Mouse (Mus musculus) G1E-ER4 (cell line): ENCODE data around the gene Adcy4. TPM values are rescaled to one million over a fixed set of nuclear protein-coding genes. Genes with fewer than 3 reads are reported as not detected.

Experiments
- GATA1 ChIP-seq: IDR thresholded peaks from one replicate; pipeline ENCODE4 v1.8.0; 2012; ENCODE audit warnings: low read length, inconsistent platforms
- polyA plus RNA-seq: library from polyadenylated mRNA; stranded (reverse); fragments of >175 nt; gene quantifications from 2 replicates; pipeline ENCODE4 v1.2.3, GENCODE M21; 2012

Gene Adcy4
- polyA plus RNA-seq: 0.01 and 0.06 TPM in 2 replicates

DNA sequence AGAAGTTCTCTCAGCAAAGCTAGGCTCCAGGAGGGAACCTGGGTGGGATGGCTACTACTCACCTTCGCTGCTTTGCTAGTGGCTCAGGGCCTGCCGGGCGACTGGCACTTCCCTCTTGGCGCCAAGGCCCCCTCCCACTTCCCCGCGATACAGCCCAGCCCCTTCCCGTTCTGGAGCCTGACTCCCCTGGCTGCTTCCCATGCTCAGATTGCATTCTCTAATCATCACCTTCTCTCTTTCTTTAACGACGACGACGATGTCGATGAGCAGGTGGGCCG is at the start of gene Adcy4:
Gene Adcy4 (minus strand): TSS at position 138 of the 278 bp plus-strand sequence.
- TF ChIP-seq GATA1: no peak

DNA sequence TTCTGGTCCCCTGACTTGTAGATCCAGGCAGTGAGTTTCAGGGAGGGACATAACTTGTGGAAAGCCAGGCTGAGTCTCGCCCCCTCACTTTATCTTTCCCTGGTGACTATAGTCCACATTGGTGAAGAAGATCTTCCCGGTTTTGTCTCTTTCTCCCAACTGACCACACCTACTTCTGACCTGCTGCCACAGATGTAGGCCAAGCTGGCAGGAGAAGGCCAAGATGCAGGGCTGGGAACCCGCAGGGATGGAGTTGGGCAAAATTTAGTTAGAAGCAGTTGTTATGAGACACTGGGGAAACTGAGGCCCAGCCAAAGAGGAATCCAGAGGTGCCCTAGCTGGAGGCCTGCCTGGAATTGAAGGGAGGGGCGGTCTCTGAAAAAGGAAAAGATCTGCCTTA is 49.2 kb upstream of the Adcy4 start:
- no peak for TF ChIP-seq GATA1

DNA sequence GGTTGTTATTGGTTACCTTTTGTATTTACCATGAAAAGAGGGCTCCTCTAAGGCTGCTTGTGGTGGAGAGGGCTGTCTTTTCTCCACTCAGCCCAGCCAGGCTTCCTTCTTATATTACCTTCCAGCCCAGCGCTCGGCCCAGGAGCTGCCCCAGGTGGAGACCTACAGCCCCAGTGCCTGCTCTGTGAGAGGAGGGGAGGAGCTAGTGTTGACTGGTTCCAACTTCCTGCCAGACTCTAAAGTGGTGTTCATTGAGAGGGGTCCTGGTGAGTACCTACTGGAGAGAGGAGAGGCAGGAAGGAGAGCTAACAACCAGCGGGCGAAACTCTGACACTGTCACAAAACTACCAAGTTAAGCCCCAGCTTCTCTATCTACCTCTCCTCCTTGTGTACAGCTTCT is 46.4 kb upstream of the Adcy4 start:
- TF ChIP-seq GATA1: no peak

DNA sequence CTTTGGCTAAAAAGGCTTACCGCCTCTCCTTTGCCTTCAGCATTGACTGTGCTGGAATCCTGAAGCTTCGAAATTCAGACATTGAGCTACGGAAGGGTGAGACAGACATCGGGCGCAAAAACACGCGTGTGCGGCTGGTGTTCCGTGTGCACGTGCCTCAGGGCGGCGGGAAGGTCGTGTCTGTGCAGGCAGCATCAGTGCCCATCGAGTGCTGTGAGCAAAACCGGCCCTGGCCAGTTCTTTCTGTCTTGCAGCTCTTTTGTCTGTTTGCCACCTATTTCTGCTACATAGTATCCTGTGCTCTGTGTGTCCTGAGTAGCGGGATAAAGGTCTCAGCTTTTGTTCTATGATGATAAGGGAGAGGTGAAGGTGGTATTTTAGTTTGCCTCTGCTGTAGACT is 46.0 kb upstream of the Adcy4 start:
- TF ChIP-seq GATA1: no peak

DNA sequence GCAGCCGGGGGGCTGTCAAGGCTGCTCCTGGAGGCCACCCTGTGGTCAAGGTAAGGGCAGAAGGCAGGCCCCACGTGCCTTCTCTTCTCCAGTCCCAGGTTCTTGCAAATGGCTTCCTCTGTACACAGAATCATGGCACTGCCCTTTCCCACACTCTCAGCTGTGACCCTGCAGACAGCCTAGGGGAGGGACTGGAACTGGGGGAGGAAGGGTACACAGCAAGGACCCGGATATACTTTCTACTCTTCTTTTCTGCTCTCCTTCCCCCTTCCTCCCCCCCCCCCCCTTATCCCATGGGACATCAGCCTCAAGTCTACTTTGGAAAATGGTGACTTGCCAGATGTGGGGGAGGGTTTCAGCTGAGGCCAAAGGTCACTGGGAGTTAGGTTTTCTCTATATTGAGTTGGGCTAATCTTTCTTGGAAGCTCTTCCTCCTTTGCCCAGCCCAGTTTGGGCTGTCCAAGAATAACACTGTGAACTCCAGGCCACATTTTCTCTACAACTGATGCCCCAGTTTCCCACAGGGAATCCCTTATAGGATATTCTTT is 44.9 kb upstream of the Adcy4 start:
- TF ChIP-seq GATA1: no peak

DNA sequence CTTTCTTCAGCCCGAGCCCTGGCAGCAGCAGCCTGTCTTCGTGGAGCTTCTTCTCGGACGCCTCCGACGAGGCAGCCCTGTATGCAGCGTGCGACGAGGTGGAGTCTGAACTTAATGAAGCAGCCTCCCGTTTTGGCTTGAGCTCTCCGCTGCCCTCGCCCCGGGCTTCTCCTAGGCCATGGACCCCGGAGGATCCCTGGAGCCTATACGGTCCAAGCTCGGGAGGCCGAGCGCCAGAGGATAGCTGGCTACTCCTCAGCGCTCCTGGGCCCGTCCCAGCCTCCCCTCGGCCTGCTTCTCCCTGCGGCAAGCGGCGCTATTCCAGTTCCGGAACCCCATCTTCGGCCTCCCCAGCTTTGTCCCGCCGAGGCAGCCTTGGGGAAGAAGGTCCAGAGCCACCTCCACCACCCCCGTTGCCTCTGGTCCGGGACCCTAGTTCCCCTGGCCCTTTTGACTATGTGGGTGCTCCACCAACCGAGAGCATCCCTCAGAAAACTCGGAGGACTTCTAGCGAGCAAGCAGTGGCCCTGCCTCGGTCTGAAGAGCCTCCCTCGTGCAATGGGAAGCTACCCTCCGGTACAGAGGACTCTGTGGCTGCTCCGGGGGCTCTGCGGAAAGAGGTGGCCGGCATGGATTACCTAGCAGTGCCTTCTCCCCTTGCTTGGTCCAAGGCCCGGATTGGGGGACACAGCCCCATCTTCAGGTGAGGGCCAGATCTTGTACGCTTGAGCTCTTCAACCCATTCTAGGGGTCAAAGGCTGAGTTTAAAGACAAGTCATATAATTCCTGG is 42.9 kb upstream of the Adcy4 start:
- TF ChIP-seq GATA1: no peak

DNA sequence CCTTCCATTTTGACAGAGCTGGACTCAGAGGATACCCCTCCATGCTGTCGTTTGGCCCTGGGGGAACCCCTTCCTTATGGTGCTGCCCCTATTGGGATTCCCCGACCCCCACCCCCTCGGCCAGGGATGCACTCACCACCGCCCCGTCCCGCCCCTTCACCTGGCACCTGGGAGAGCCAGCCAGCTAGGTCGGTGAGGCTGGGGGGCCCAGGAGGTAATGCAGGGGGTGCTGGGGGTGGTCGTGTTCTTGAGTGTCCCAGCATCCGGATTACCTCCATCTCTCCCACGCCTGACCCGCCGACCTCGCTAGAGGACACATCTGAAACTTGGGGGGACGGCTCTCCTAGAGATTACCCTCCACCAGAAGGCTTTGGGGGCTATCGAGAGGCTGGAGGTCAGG is 42.2 kb upstream of the Adcy4 start:
- no peak for TF ChIP-seq GATA1

DNA sequence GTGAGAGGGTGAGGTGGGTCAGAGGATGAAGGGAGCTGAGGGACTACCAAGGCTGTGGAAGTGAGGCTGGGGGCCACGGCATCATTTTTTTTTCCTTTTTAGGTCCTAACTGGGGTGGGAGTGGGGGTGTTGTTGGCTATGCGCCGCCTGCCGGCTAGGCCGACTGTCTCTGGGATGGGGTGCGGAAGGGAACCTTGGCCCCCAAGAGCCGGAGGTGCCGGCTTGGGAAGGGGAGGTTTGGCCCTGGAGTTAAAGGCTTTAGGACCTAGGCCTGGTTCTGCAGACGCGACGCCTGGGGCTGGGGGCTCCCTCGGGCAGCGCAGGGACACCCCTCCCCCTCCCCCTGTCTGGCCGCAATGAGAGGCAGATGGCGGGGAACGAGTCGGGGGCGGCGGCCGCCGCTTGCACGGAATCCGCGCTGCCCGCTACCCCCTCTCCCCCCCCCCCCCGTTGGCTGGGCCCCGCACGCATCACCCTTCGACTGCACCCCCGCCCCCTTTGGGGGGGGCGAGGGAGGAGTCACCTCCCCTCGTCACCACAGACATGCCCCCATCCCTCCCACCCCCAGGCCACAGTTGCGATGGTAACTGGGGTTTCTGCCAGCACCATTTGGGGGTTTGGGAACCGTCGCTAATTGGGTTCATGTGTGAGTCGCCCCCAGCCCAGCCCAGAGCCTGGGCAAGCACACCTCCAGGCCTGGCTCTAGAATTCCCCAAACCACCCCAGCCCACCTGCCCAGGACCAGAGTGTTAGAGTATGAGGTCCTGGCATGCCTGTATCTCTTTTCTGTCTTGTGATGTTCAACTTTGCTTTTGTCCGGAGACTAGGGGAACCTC is 41.5 kb upstream of the Adcy4 start:
- TF ChIP-seq GATA1: no peak

DNA sequence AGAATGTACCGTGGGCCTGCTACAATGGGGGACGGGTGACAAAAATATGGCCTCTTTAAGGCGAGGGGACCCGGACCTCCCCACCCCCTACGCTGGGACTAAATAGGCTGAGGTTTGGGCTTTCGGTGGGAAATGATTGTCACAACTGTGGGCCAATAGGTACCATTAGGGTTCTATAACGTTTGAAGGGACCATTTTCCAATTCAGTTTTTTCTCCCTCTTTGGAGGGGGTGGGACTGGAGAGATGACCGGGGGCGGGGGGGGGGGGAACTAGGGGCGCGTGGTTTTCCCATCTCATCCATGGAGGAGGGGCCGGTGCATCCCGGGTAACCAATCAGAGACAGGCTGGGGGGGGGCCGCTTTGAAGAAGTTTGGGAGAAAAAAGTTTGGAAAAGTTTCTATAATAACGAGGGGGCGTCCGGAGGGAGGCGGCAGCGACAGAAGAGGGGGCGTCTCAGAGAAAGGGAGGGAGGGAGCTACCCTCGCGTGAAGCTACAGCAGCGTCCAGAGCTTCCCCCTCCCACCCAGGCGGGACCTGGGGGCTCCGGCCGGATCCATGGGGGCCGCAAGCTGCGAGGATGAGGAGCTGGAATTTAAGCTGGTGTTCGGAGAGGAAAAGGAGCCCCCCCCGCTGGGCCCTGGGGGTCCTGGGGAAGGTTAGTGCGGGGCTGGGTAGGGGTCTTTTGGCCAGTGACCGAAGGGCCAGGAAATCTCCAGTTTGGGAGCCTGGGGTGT is 40.8 kb upstream of the Adcy4 start:
- TF ChIP-seq GATA1: no peak

DNA sequence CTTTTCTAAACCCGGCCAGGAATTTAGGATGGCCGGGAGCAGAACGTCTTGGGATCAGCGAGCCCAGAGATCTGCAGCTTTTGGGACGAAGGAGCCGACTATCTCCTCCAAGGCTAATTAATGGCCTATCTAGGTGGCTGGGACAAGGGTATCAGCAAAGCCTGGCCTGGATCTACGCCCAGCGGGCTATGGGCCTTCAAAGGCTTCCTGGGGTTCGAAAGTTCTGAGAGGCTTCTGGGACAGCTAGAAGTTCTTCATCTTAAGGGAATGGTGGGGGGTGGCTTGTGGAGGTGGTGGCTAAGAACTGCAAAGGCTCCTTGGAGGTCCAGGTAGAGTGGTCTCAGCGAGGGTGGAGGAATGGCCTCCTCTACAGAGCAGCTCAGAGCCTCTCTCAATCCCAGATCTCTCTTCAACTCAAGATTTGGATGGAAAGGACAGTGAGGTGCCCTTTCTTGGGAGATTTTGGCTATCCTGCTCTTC is 40.1 kb upstream of the Adcy4 start:
- TF ChIP-seq GATA1: no peak

DNA sequence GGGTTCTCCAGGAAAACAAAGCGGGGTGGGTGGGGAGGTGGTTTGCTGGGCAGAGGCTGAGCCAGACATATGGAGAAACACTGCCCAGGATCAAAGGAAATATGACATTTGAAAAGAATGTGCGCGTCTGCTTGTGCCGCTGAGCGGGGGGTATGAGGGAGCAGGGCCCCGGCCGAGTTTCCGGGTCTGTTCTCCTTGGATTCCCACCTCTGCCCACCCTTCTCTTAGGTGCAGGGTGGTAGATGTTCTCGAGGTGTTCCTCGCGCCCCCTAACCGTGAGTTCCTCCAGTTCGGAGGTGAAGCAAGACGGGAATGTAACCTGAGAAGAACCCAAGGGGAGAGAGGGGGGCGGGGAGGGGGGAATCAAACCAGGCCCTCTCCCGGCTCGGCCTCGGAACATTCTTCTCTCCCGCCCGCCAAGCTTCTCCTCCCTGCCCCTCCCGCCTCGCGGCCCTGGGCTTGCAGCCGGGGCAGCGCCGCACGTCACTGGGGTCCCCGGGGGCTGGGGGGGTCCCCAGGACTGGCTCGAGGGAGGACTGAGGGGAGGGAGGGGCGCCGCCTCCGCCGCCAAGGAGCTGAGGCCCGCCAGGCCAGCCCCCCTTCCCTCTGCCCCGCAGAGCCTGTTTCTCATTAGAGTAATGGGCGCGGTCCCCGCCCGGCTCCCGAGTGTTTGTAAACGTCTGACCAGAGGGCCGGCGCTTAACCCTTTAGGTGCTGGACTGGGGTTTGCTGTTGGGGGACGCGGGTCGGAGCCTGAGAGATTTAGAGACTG is 39.3 kb upstream of the Adcy4 start, which contains the start of gene Nfatc4:
Gene Nfatc4 (plus strand): TSS at position 154 of the 772 bp plus-strand sequence.
- TF ChIP-seq GATA1: no peak

DNA sequence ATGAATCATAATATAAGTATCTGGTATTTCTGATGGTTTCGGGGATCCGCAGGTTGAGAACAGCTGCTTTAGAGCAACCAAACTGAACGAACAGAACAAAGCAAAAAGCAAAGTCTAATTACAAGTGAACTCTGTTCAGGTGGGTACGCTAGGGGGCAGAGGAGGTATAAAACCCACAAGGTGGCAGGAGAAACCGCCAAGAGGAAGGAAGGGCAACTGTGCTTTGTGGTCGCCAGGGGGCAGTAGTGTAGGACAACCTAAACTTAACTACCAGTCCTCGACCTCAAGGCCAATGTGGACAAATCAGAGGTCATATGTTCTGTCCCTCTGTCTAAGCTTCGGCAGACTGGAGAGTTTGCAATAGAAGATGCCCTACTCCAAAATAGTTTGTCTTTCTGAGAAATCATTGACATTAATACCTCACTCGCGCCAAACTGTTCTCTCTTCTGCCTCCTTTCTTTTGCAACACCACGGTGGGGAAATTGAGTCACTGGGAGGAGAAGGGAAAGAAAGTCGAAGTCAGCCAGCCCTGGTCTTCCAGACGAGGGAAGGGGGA is 38.6 kb upstream of the Adcy4 start:
- no peak for TF ChIP-seq GATA1

DNA sequence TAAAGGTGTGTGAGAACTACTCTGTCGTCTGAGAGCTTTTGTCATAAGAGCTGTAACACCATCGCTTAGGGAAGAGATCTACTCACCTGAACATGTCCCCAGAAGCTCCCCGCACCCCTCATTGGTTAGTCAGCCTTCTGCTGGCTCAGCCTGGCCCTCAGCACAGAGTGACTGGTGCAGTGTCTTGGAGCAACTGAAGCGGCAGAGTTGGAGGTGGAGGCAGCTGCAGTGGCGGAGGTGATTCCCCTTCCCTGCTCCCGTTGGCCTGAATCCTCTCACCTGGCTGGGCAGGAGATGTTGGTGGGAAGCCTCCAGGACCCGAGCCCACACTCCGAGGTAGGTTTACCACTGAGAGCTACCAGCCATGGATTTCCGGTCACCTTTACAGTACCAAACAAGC is 36.7 kb upstream of the Adcy4 start:
- no peak for TF ChIP-seq GATA1

DNA sequence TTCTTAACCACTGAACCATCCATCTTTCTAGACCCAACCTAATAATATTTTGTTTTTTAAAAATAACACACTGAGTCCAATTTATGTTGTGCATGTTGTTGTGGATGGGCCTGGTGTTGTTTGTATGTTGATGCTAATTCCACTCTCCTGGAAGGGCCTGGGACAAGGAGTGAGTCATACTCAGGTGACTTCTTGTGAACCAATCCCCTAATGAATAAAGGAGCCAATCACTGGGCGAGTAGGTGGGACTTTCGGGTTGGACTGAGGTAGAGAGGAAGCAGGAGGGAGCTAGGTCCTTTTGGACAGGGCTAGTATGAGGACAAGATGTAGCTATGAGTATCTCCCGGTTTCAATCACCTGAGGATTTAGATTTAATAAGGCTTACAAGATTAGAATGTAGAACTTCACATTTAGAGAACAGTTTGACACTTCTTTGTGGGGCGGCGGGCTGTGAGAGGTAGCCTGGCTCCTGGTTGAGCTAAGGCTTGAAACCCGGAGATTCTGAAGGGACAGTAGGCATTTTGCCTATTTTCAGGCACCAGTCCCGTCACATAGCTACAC is 36.0 kb upstream of the Adcy4 start:
- no peak for TF ChIP-seq GATA1
